Mouse (Mus musculus) forebrain, embryonic 14.5 days (tissue): ENCODE measurements at regions not wholly inside any gene's neighbourhood (a gene's known extent, or its start where the extent isn't known, plus 50 kb on each side); places are given as distances from the start of the nearest gene placed in this dataset.

Source experiments
- ATAC-seq: fragments of 200-750 bp; cut with Nextera tagmentation; 2 replicates; pipeline ENCODE4 v1.8.0; 2017; ENCODE audit warnings: mild to moderate bottlenecking, moderate library complexity
- DNase-seq: peaks from one replicate; pipeline ENCODE4 v3.0.0-alpha.2; 2015; ENCODE audit warnings: low spot score
- H3K27ac ChIP-seq: fragments of 300-500 bp; sonication (generic); 2 replicates; pipeline ENCODE4 v1.5.1; 2014; ENCODE audit warnings: low read depth, mild to moderate bottlenecking, control low read depth, low read length, moderate library complexity
- H3K27me3 ChIP-seq: fragments of 300-500 bp; sonication (generic); replicated peaks from 2 replicates; pipeline ENCODE4 v1.6.1; 2014; ENCODE audit warnings: low read length, control low read depth, mixed read lengths; ENCODE audit not compliant: control insufficient read depth, insufficient read depth
- H3K36me3 ChIP-seq: fragments of 300-500 bp; sonication (generic); 2 replicates; pipeline ENCODE4 v1.6.1; 2014; ENCODE audit warnings: low read length, control low read depth; ENCODE audit not compliant: control insufficient read depth, insufficient read depth
- H3K4me1 ChIP-seq: fragments of 300-500 bp; sonication (generic); 2 replicates; pipeline ENCODE4 v1.6.1; 2014; ENCODE audit warnings: antibody characterized with exemption, low read length, control low read depth; ENCODE audit not compliant: control insufficient read depth, insufficient read depth
- H3K4me2 ChIP-seq: fragments of 300-500 bp; sonication (generic); 2 replicates; pipeline ENCODE4 v1.6.1; 2014; ENCODE audit warnings: mild to moderate bottlenecking, control low read depth, low read length
- H3K4me3 ChIP-seq: fragments of 300-500 bp; sonication (generic); 2 replicates; pipeline ENCODE4 v1.5.1; 2014; ENCODE audit warnings: low read depth, low read length, control low read depth
- H3K9ac ChIP-seq: fragments of 300-500 bp; sonication (generic); 2 replicates; pipeline ENCODE4 v1.6.1; 2014; ENCODE audit warnings: mild to moderate bottlenecking, low read length, control low read depth, moderate library complexity
- H3K9me3 ChIP-seq: fragments of 300-500 bp; sonication (generic); replicated peaks from 2 replicates; pipeline ENCODE4 v1.6.1; 2016; ENCODE audit warnings: low read length, control low read depth, mixed read lengths; ENCODE audit not compliant: control insufficient read depth
- WGBS: fragments of 180-500 bp; shearing (Covaris S2); extraction: QIAGEN DNeasy Blood & Tissue Kit; methylation state at CpG from one replicate; pipeline ENCODE4 v1.1.7; 2014; 5-methylcytosine and 5-hydroxymethylcytosine counted together

DNA sequence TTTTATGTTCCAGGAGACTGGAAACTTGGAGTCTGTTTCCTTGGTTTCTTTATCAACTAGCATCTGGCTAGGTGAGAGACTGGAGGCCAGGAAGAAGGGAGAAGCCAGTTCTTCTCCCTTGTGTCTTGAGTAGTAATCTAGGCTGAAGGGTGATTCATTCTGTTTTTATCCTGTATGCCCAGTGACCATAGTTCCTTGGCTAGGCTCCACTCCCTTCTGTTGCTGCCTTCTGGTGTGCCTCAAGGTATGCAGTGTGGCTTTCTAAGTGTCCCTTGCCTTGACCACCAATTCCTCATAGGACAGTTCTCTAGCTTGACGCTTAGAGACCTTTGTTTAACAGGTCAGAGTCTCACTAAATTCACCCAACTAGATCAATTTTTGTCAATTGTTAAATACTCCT, 303.3 kb upstream of the Gm12728 start:
- DNase-seq: no peak
- Histone ChIP-seq H3K4me3 (no peak overlapping the region), H3K27me3 (no peaks in the 10 kb centered on the region), H3K27ac (no peak overlapping the region), H3K4me1 (peaks cover 5% of the 10 kb centered on the region; the same call in 1 of the 2 replicates), H3K36me3 (no peaks in the 10 kb centered on the region), H3K4me2 (no peak overlapping the region), H3K9ac (no peak overlapping the region), H3K9me3 (no peaks in the 10 kb centered on the region)
- no peak for ATAC-seq
- 93% methylated on average over 1 of the region's 1 CpGs for WGBS

DNA sequence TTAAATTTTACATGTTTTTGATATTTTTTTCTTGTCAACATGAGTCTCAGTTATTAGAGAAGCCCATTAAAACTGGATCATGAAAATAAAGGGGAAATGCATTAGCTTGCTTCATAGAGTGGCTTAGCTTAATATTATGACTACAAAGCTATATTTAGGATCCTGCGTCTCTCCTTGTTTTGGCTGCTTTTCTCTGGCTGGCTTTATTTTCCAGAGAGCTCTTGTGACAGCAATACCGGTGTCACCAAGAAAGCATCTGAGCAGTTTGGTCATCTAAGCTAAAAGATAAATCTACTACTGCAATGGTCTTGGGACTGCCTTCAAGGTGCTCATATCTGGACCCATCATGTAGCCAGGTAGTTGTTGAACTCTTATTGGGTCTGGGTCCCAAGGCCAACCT, 293.5 kb upstream of the Gm12728 start:
- Histone ChIP-seq H3K4me2 (no peak overlapping the region), H3K27ac (no peak overlapping the region), H3K27me3 (no peaks in the 10 kb centered on the region), H3K9ac (no peak overlapping the region), H3K4me1 (no peaks in the 10 kb centered on the region), H3K9me3 (no peaks in the 10 kb centered on the region), H3K4me3 (no peak overlapping the region), H3K36me3 (no peaks in the 10 kb centered on the region)
- DNase-seq: no peak
- ATAC-seq: no peak
- WGBS: 95% methylated on average over 2 of the region's 2 CpGs

DNA sequence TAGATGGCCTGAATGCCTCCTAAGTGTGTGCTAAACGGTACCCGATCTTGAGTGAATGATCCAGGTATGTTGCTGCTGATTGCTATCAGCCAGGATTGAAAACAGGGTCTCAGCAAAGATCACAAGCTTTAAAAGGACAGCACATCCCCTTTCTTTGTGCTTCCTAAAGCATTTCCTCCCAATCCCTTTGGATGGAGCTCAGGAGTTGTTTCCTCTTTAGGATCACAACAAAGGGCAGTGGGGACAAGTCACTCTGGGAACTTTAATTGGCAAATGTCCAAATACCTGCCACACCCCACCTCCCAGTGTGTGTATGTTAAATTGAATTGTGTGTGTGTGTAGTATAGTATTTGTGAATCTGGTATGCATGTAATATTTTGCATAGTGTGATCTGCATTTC, 283.5 kb upstream of the Gm12728 start:
- no peaks in the 10 kb centered on the region for H3K27me3 ChIP-seq
- H3K4me3 ChIP-seq: no peak overlapping the region
- ATAC-seq: no peak
- no peak overlapping the region for H3K4me2 ChIP-seq
- H3K9me3 ChIP-seq: no peaks in the 10 kb centered on the region
- H3K4me1 ChIP-seq: no peaks in the 10 kb centered on the region
- no peak overlapping the region for H3K27ac ChIP-seq
- 60% methylated on average over 2 of the region's 2 CpGs for WGBS
- no peak overlapping the region for H3K9ac ChIP-seq
- no peaks in the 10 kb centered on the region for H3K36me3 ChIP-seq
- DNase-seq: no peak

DNA sequence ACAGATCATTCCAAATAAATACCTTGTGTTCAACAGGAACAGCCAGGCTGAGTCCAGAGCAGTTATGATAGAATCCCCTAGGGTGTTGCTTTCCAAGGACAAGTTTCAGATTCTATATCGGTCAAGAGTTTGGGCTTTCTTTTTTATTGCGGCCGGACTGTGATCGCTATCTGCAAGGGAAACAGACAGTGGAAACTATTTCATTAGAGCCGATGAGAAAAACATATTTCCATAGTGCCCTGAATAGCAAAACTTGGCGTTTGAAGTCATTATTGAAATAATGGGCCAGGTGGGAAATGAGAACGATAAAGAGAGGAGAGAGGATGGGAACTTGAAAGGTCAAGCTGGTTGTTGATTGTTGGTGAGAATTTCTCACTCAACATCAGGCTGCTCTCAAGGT, 282.4 kb upstream of the Gm12728 start:
- Histone ChIP-seq H3K9ac (no peak overlapping the region), H3K36me3 (no peaks in the 10 kb centered on the region), H3K27ac (no peak overlapping the region), H3K27me3 (no peaks in the 10 kb centered on the region), H3K4me2 (no peak overlapping the region), H3K4me3 (no peak overlapping the region), H3K4me1 (no peaks in the 10 kb centered on the region), H3K9me3 (no peaks in the 10 kb centered on the region)
- no peak for DNase-seq
- ATAC-seq: no peak
- 93% methylated on average over 7 of the region's 7 CpGs for WGBS

DNA sequence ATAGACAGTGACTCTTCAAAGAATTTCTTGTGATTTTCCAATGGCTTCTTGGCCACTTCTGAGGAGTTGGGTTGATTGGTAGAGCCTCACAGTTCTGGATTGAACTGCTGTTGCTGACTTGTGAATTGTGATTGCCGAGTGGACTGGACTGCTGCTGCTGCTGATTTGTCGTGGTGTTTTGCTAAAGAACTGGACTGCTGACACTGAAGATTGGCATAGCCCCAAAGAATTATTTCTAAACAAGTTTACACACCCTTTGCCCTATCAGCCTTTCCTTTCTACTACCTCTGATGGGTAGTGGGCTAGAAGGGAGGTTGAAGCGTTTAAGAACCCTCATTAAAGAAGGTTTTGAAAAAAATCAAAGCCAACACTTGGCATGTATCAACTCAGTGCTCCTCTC, 280.6 kb upstream of the Gm12728 start:
- no peak overlapping the region for H3K4me2 ChIP-seq
- no peak overlapping the region for H3K9ac ChIP-seq
- H3K36me3 ChIP-seq: no peaks in the 10 kb centered on the region
- H3K27ac ChIP-seq: no peak overlapping the region
- no peaks in the 10 kb centered on the region for H3K4me1 ChIP-seq
- no peak overlapping the region for H3K4me3 ChIP-seq
- ATAC-seq (no peak), DNase-seq (no peak)
- 82% methylated on average over 3 of the region's 3 CpGs for WGBS
- no peaks in the 10 kb centered on the region for H3K27me3 ChIP-seq
- no peaks in the 10 kb centered on the region for H3K9me3 ChIP-seq

DNA sequence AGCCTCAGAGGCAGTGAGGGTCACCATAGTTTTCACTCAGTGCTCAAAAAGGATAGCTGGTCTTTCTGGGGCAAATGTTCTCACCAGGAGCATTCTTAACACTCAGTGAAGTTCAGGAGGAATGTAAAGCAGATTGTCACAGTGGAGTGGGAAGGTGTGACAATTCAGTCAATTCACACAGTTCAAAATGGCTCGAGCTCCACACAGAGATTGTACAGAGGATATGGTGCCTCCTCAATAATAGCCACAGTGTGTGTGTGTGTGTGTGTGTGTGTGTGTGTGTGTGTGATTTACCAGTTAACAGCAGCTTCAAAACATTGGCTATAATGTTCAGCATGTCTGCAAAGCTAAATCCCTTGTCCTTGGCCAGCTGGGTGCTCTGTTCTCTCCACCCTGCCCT, 279.3 kb upstream of the Gm12728 start:
- WGBS: 78% methylated on average over 1 of the region's 1 CpGs
- no peak overlapping the region for H3K27ac ChIP-seq

DNA sequence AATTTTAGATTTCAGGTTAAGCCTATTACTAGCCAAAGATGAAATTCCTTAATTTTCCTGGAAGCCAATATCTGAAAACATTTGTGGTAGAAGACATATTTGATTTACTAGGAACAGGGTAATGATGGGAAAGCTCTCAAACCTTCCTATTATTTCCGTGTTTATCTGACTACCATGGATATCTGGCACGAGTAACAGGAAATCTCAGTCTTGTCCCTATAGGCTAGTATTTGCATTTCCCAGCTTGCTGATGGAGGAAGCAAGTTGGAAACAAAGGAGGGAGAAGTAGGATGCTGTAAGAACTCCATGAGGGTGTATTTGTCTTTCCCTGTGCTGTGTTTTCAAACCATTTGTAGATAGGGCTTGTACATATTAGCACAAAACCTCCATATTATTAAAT, 264.5 kb upstream of the Gm12728 start:
- Histone ChIP-seq H3K27ac (no peak overlapping the region), H3K4me1 (no peaks in the 10 kb centered on the region), H3K36me3 (no peaks in the 10 kb centered on the region), H3K4me2 (no peak overlapping the region), H3K27me3 (no peaks in the 10 kb centered on the region), H3K9me3 (no peaks in the 10 kb centered on the region), H3K4me3 (no peak overlapping the region), H3K9ac (no peak overlapping the region)
- WGBS: 77% methylated on average over 2 of the region's 2 CpGs
- ATAC-seq (no peak), DNase-seq (no peak)

More for the DNA sequence above, 279.3 kb upstream of the Gm12728 start:
- H3K27me3 ChIP-seq: no peaks in the 10 kb centered on the region
- DNase-seq: no peak
- no peaks in the 10 kb centered on the region for H3K4me1 ChIP-seq
- no peak overlapping the region for H3K4me3 ChIP-seq
- H3K9me3 ChIP-seq: no peaks in the 10 kb centered on the region
- H3K4me2 ChIP-seq: no peak overlapping the region
- no peak for ATAC-seq
- H3K9ac ChIP-seq: no peak overlapping the region
- no peaks in the 10 kb centered on the region for H3K36me3 ChIP-seq

DNA sequence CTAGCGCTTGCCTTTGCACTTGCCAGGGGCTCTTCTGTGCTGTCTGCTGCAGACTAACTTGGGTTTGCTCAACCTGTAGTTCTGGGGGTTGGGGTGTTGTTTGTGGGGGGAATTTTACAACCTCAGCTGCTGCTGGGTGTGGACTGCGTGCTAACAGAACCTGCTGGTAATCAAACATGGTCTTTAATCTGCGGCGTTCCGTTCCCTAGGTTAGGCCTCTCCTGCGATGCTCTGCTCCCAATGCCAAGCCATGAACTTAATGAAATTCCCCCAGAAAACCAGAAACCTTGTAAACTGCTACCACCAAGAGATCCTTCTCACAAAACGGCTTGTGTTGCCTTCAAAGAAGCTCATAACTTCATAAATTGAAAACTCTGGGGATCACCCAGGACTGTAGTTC, 262.9 kb upstream of the Gm12728 start:
- ATAC-seq (no peak), DNase-seq (no peak)
- Histone ChIP-seq H3K36me3 (no peaks in the 10 kb centered on the region), H3K4me3 (no peak overlapping the region), H3K4me1 (no peaks in the 10 kb centered on the region), H3K9ac (no peak overlapping the region), H3K9me3 (no peaks in the 10 kb centered on the region), H3K27ac (no peak overlapping the region), H3K4me2 (no peak overlapping the region), H3K27me3 (no peaks in the 10 kb centered on the region)
- 93% methylated on average over 7 of the region's 7 CpGs for WGBS

DNA sequence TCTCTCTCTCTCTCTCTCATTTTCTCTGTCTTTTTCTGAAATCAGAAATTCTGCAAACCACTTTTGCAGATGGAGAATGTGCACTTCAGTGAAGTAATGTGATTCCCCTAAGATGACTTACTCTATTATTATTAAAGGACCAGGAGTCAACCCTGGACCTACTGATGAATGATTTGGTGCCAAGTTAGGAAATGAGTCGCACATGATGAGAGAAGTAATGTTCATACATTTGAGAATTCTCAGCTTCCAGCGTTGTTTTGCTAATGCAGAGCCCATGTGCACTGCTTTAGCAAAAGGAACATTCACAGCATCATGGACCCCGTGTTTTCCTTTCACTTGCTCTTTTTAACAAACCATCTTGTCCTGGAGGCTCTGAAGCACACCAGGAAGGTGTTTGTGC, 262.4 kb upstream of the Gm12728 start:
- no peaks in the 10 kb centered on the region for H3K36me3 ChIP-seq
- H3K4me1 ChIP-seq: no peaks in the 10 kb centered on the region
- H3K4me2 ChIP-seq: no peak overlapping the region
- no peak overlapping the region for H3K9ac ChIP-seq
- no peaks in the 10 kb centered on the region for H3K9me3 ChIP-seq
- no peak overlapping the region for H3K4me3 ChIP-seq
- H3K27ac ChIP-seq: no peak overlapping the region
- DNase-seq (no peak), ATAC-seq (no peak)
- 88% methylated on average over 3 of the region's 3 CpGs for WGBS
- H3K27me3 ChIP-seq: no peaks in the 10 kb centered on the region
